Mouse (Mus musculus) embryo, embryonic 11 days (tissue): ENCODE results near the gene Myt1l.

Source experiments
- DNase-seq: peaks from one replicate; pipeline ENCODE4 v3.0.0-alpha.2; 2015

Myt1l gene

DNA sequence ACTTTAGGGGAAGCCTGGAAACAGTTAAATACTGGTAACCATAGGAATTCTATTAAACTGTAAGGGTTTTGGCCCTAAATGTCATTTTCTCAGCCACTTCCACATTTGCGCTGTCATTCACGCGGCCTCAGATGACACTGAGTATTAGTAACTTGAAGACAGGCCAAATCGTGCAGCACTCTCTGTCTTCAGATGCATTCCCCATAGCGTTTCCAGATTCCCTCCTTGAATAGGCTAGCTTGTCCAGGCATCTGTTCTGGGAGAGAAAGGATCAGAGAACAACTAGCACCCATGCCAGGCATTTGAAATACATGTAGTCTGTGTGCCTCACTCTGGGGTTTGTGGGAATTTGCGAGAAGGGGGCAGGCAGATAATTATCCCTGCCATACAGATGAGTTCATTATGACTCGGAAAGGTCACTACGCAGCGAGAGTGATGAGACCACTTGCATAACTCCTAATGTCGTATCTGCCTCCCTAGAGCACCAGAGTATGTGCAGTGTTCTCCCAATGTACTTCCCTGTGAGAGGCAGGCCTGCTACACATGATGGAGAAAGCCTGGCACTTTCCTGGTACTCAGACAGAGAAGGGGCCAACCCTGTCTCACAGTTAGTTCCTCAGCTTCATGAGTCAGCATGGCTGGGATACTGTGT, 295.7 kb downstream of the Myt1l start:
- no peak for DNase-seq

DNA sequence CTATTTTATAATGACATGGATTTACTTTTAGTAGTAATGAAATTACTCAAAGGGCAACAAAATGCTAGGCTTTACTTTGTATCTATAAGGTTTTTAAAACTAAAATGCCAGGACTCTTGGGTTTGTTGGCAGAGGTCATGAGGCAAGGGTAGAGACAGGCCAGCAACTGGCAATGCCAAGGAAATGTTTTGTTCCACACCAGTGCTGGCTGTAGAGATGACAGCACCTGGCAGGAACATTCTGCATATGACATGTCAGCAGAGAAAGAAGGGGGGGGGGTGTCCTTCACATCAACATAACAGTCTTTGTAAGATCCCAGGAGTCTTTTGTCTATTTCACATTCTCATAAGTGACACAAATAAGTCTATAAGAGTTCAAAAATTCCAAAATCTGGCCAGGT, 302.4 kb downstream of the Myt1l start:
- no peak for DNase-seq

- DNase-seq, result no peak
These were observed 303.2 kb downstream of the Myt1l start for GRCm38 (mm10) chr12:29831356-29831755.

DNA sequence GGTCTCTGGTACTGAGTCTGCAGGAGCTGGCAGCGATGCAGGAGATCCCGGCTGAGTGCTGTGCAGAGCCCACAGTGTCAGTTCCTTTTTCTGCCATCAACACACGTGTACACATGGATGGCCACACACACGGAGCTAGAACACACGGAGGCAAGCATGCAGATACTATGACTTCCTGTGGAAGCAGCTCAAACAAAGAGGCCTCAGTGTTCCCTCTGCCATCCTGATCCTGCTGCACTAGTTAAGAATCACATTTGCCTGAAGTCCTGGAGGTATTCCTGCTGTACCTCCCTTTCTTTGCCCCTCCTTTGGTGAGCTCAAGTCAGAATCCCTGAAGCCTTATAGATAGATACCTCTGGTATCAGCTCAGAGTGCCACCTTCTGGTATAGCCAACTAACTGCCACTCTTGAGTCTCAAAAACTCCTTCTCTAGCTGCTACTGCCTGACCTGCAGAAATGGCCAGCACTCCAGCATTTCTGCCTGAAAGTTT, 309.2 kb downstream of the Myt1l start:
- DNase-seq, result peak; percentile 67

DNA sequence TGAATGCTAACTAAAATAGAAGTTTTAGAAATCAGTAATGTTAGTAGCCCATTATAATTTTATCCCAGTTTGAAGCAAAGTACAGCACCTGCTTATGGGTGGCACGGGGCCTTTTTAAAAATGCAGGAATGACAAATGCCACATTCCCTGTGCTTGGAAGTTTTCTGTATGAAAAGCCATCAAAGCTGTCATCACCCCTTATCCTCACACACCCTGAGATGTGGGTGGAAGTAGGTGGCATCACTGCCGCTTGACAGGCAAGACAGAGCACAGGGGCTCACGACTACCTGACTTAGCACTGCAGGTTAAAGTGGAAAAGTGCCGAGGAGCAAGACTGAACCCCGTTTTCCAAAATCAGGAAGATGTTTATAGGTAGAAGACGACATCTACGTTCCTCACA, 310.2 kb downstream of the Myt1l start:
- DNase-seq, result no peak

- no peak for DNase-seq
These were observed 321.8 kb downstream of the Myt1l start for GRCm38 (mm10) chr12:29849936-29850335.

DNA sequence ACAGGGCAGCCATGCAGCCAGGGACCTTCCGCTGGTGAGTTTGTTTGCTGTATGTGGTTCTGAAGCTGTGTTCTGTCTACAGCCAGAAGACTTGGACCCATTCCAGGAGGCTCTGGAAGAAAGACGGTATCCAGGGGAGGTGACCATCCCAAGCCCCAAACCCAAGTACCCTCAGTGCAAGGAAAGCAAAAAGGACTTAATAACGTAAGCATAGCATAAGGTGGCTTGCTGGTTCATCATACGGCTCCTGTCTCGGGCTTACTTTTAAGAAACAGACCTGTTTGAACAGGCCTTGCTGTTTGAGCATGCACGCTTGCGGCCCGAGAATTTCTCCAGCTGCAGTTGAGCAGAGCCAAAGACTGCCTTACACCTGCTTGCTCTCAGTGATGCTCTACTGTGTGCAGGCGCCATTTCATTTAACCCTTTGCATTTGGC, 326.0 kb downstream of the Myt1l start:
- DNase-seq, result no peak

DNA sequence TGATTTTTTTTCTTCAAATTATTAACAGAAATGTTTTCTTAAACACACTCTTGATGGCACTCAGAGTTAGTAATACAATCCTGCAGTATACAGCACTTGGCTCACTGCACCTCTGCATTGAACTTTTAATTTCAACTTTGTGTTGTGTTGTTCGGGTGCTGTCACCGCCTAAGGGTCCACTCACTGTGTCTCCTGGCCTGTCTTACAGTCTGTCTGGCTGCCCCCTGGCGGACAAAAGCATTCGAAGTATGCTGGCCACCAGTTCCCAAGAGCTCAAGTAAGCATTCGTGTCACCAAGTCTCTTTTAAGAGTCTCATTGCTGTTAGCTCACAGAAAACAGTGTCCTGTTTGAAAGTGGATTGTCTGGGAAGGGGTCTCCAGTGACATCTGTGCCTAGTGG, 326.8 kb downstream of the Myt1l start:
- DNase-seq, result peak; percentile 81

- DNase-seq, result no peak
These were observed 332.8 kb downstream of the Myt1l start for GRCm38 (mm10) chr12:29860986-29861385.

DNA sequence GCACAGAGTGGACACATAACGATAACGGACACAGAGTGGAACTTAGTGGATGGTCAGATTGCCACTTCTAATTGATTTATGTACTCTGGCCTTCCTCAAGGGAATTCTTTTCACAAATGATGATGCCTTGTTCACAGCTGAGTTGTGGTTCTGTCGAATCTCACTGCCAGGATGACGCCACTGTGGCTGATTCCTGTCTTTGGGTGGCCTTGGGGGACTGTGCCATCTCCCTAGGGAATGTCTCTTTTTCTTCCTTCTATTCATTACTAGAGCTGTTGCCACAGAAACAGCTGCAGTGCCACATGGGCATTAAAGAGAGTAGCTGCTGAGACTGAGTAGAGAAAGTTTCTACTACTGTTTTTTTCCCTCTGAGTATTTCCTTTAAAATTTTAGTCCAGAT, 340.1 kb downstream of the Myt1l start:
- no peak for DNase-seq

DNA sequence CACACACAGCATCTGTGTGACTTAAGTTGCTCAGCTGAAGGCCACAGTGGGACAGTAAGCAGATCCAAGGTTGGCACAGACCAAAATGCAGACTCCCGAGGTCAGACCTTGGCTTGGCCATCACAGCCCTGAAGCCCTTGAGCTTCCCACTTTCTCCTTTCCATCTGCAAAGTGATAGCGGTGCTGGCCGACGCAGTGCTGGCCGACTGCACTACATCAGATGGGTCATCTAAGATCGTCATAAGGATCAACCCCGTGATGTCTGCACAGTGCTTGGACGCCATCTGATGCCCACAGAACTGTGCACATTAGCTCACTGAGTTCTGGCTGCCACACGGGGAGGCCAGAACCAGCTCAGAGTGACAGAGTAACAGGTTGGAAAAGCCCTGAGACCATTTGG, 340.6 kb downstream of the Myt1l start:
- DNase-seq, result no peak

DNA sequence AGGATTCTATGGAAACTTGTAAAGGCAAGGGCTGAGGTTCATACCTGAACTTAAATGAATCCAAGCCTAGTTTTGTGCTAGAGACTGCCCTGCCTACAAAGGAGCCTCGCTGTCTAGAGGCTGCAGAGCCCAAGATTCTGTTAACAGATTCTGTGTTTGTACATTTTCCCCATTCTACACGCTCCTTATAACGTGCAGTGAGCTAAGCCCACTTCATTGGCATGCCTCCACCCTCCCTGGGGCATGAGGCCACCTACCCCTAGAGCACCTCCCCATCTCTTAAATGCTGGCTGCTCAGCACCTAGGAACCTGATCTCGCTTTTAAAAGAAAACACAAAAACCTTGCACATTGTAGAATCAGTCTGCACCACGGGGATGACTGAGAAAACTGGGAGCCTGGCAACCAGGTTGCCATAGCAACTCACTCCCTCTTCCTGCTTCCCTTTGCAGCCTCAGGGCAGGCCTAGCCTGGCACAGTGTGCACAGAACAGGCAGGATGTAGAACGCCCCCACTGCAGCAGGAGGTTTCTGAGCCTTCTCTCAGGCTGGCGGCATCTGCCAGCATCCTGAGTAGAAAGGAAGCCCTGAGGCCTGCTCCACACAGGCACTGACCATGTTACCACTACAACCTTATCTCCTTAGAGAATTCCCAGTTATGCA, 344.1 kb downstream of the Myt1l start:
- peak; percentile 78 for DNase-seq

DNA sequence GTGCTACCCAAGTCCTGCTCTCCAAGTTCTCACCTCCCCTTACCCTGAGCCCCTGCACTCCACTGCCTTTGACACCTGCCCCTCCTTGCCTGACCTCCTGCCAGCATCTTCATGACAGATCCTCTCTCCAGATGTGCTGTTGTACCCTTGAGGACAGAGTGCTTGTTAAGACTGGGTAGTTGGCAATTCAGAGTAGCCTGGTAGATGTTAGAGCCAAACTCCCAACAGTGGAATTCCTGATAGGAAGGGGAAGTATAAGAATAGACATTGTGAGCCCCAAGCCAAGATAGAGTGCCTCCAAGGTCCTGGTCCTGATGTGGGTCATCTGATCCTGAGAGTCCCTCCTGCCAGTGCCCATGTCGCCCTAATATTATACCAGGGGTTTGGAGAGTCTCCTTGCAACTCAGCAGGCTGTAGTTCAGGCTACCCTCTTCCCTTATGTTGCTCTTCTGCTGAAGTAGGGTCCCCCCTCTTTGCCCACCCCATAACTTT, 345.1 kb downstream of the Myt1l start:
- no peak for DNase-seq

DNA sequence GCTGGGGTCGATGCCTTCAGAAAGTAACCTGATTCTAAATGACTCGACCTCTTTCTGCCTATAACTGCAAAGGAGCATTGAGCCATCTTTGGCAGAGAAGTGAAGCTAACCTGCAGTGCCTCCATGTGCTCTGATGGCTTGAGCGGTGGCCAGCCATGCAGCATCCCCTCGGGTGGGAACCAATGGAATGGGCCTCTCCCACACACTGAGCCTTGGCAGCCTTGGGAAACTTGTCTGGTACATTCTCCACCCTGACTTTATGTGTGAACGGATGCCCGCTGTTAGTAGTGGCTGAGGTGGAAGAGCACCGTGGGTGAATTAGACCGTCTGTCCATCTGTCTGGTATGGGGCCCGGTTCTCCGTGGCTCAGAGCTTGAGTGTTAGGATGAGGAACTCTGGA, 349.8 kb downstream of the Myt1l start:
- no peak for DNase-seq

DNA sequence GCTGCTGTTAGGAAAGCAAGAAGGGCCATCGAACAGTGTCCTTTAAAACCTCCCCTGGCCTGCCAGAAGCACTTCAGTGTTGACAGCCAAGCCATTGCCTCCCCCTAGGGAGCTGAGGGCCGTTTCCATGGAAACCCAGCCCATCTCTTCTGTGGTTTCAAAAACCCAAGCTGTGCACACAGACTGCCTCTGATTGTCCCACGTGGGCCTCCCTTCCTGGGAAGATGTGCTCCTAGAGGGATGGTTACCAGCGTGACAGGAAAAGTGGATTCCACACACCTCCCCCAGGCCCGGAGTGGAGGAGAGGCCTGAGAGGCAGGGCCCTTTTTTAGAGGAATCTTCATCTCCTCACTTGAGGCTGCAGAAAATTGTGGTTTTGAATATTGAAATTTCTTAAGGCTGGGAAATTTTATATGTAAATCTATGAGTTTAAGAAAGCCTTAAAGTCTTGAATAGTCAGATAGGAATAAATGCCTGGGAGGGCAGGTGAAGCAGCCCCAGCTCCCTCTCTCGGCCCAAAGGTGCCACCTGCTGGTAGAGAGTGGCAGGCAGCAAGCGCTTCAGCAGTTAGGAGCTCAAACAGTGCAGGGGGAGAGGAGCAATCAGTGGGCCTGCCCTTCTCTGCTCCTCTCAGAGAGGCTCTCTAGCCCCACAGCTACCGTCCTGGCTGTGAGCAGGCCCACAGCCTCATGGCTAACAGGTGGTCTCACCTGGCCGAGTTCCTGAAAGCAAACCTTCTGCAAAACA, 354.9 kb downstream of the Myt1l start:
- peak; percentile 85 for DNase-seq

DNA sequence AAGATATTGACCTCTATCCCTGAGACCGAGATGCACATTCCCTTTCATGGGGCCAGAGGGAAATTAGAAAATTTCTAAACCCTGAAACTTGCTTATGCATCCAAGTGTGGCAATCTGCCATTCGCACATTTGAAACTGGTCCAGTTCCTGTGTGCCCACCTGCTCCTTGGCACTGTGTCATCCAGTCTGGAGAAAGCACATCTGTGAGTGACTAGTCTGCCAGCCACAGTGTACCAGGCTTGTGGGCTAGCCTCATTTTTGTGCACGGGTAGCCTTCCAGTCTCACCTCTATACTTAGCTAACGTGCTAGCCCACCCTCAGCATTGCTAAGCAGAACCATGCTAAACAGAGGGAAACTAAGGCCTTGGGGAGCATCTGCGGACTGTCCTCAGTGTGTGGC, 356.2 kb downstream of the Myt1l start:
- DNase-seq, result no peak

DNA sequence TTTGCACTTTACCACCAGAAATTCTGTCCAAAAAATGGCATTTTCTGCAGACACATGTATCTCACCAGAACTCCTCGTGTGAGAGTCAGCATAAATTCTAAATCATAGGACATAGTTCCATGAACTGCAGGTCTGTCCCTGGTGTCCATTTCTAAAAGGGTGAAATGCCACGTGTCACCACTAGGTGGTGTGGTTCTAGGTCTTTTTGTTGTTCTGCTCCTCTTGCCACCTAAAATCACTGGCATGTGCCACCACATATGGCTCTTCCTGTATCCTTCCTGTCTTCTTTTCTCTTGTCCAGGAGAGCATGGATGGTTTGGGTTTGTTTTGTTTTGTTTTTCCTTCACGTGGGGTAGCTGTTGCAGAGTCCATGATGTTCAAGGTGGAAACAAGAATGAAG, 366.5 kb downstream of the Myt1l start:
- DNase-seq, result peak; percentile 52

- no peak for DNase-seq
These were observed 369.4 kb downstream of the Myt1l start for GRCm38 (mm10) chr12:29897533-29898085.

- no peak for DNase-seq
These were observed 376.1 kb downstream of the Myt1l start for GRCm38 (mm10) chr12:29904101-29904874.

DNA sequence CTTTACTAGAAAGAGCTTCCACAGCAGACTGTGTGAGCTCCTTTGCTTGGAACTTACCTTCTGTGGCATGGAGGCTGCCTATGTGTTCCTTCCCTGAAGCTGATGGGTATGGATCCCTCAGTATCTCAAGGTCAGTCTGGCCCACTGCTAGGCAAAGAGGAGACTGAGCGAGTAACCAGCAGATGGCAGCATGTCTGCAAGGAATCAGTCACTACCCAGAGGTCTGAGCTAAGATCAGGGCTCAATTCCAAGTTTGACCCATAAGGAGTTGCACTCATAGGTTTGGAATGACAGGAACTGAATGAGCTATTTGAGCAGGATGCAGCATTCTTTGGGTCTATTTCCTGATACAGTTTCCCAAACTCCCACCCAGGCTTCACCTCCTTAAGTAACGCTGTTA, 378.9 kb downstream of the Myt1l start:
- DNase-seq, result peak; percentile 62

- no peak for DNase-seq
These were observed 388.0 kb downstream of the Myt1l start for GRCm38 (mm10) chr12:29916139-29916538.

- no peak for DNase-seq
These were observed 388.6 kb downstream of the Myt1l start for GRCm38 (mm10) chr12:29916807-29917206.

GRCm38 (mm10) chr12:29920298-29920697, 392.1 kb downstream of the Myt1l start:
- DNase-seq, result no peak
